Mouse (Mus musculus) embryo, embryonic 11 days (tissue): ENCODE data around the gene Adgrl3.

Source experiments
- DNase-seq: peaks from one replicate; pipeline ENCODE4 v3.0.0-alpha.2; 2015

Adgrl3 gene

DNA sequence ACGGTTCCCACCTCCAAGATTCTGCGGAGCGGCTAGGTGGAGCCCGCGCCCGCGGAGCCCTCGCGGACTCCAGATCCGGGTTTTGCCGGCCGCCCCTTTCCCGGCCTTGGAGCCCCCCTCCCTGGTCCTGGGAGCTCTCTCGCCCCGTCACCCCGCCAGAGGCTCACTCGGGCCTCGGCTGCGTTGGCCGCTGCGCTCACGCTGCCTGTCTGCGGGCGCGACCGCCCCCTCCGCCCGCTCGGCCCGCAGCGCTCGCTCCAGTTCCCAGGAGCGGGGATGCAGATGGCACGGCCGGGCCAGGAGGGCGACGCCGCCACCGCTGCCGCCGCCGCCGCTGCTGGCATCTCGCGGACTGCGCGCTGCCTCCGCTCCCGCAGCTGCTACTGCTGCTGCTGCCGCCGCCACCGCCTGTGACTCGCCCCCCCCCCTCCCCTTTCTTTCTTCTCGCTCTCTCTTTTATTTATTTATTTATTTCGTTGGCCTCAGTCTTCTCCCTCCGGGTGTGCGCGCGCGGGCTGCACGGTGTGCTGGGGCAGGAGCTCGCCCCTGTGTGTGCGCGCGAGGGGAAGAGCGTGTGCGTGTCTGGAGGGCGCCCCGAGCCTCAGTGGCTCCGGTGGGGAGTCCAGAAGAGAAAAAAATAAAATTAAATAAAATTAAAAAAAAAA is at the start of gene Adgrl3:
Gene Adgrl3 (plus strand): TSS at position 549 of the 665 bp plus-strand sequence.
- peak; percentile 95 for DNase-seq

GRCm38 (mm10) chr5:81019166-81019565 is 772 bp upstream of the Adgrl3 start:
- no peak for DNase-seq

- DNase-seq, result peak; percentile 76
These were observed 505 bp downstream of the Adgrl3 start for GRCm38 (mm10) chr5:81020281-81021005.

GRCm38 (mm10) chr5:81021006-81021320 is 1.0 kb downstream of the Adgrl3 start:
- no peak for DNase-seq

- DNase-seq, result peak; percentile 57
These were observed 1.5 kb downstream of the Adgrl3 start for GRCm38 (mm10) chr5:81021331-81021863.

DNA sequence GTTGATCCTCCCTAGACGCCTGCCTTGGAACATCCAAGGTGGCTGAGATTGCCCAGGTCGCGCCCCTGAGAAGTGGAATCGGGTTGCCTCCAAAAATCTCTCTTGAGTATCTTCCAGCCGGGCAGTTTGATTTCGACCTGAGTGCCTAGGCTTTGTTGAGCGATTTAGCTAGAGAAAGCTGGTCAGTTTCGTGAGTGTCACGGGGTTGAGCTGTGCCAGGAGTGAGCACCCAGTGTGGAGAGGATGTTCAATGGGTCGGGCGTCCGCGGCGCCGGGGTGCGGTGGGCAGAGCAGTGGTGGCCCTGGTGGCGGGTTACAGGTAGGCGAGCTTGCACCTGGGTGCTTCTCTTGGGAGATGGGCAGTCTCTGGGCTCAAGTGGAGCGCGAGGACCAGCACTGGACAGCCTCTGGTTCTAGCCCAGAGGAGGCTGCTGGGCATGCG is 1.9 kb downstream of the Adgrl3 start:
- DNase-seq, result no peak

GRCm38 (mm10) chr5:81022306-81023071 is 2.6 kb downstream of the Adgrl3 start:
- peak; percentile 49 for DNase-seq

- DNase-seq, result peak; percentile 46
These were observed 4.2 kb downstream of the Adgrl3 start for GRCm38 (mm10) chr5:81023923-81024715.

DNA sequence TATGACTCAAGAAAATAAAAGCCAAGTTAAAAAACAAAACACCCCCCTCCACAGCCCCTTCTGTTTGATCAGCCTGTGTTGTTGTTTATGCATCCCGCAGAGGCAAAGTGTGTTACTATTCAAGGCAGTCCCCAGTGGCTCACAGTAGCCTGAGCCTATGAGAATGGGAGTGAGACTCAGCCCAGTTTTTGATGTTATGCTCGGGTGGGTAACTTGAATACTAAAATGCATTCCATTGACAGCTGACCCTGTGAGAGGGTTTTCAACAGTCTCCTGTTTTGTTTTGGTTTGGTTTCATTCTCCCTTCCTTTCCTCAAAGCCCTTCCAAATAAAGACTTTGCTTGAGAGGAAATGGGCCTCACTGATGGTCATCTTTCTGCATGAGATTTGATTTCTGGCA is 8.9 kb downstream of the Adgrl3 start:
- peak; percentile 53 for DNase-seq

DNA sequence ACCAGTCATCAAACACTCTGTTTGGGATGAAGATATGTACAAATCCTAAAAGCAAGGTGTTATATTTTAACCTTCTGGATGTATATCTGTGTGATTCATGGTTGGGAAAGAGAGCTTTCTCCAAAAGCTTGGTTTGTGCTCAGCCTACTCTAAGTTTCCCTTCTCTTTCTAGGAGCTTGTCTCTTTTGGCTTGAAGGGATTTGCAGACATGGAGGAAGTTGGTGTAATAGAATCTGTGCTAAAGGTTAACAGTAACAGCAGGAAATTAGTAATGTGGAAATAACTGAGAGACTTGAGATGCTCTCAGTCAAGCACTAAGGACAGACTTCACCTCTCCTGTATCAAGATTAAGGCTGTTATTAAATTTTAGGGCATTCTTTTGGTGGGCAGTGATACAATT is 17.2 kb downstream of the Adgrl3 start:
- DNase-seq, result no peak

GRCm38 (mm10) chr5:81043875-81044274 is 23.9 kb downstream of the Adgrl3 start:
- DNase-seq, result no peak

DNA sequence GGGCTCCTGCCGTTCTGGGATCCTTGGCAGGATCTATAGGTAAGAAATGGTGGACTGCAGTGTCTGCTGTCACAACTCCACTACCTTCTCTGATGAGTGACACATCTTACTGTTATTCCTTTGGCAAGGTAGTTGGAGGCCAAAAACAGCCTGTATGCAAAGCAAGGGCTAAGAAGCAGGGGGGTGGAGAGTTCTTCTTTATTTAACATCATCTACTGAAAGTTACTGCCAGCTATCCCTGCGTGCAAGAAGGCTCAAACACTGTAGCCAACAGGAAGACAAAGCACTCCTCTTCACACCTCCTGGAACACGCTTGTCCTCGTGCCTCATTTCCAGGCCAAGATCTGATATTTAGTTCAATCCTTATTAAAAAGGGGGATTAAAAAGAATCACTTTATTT is 26.2 kb downstream of the Adgrl3 start:
- no peak for DNase-seq

DNA sequence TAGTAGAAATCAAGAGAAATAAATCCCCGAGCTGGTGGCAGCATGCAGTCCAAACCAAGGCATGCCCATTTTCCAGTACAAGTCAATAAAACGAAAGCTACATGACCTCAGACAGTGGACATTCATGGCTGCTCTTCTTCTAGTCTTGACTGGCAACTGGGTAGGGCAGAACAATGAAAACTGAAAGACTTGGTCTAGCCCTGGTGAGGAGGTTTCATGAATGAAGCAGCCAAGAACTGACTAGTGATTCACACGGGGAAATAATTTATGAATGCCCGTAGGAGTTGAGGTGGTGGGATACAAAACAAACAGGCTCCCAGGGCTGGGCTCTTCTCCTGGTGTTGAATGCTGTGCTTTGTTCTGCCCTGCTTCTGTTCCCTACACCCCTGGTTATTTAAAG is 34.7 kb downstream of the Adgrl3 start:
- no peak for DNase-seq

GRCm38 (mm10) chr5:81055253-81055652 is 35.3 kb downstream of the Adgrl3 start:
- DNase-seq, result no peak

GRCm38 (mm10) chr5:81058122-81058521 is 38.2 kb downstream of the Adgrl3 start:
- no peak for DNase-seq

DNA sequence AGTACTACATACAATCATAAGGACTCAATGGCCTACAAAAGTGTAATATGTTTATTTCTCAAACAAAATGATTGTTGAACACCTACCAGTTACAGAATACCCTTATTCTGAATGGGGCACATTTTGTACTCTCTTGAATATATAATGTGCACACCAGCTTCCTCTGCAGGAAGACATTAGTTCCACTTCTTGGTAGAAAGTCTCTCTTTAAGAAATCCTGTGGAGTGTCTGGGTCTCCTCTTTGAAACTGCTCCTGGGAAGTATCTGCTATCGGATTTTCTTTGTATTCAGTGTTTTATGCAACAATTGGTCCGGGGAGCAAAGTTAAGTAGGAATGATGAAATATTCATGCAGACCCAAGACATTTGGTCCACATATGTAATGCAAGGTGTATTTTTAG is 41.0 kb downstream of the Adgrl3 start:
- DNase-seq, result no peak

DNA sequence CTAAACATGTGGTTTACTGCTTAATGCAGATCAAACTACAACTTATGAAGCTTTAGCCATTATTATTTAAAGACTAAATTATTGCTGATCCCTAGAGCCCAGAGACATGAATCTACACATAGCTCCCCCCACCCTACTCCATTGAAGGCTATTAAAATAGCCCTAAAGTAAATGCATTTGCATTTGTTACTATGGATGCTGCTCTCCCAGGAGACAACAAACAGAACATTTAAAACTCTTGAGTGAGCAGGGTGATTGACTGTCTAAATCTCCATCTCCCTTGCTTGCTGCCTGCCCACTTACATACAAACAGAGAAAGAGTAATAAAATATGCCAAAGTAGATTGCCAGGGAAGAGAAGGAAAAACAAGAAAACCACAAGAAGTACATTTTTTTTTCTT is 41.4 kb downstream of the Adgrl3 start:
- DNase-seq, result no peak

DNA sequence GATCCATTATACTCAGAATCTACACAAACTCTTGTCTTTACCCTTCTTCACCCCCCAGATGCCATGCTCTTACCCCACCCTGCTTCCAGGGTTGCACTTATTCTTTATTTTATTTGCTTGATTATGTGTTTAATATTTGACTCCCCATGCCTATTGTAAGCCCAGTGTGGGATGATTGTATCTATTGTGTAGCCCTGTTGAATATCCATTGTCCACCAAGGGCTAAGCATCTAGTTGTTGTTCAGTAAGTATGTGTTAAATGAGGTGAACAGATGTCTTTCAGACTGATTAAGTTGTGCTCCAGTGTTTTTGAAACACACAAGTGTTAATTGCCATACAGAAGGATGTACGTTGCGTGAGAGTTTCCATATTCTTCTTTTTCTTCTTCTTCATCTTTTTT is 44.1 kb downstream of the Adgrl3 start:
- DNase-seq, result no peak

DNA sequence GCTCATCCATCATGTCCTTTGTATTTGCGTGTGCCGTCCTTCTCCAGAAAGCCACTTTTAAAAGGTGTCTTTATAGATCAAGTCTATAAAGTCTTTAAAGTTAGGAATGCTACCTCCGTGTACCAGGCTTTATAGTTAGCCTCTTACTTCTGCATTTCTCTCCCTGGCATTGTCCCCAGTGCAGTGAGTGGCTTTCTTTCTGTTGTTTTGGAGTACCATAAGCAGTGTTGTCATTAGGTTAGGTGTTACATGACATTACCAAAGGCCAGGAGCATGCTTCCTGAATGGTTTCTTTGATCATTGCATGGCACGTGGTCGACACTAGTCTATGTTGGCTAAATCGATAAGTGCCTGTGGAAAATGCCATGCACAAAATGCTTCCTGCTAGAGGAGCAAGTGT is 48.2 kb downstream of the Adgrl3 start:
- no peak for DNase-seq

DNA sequence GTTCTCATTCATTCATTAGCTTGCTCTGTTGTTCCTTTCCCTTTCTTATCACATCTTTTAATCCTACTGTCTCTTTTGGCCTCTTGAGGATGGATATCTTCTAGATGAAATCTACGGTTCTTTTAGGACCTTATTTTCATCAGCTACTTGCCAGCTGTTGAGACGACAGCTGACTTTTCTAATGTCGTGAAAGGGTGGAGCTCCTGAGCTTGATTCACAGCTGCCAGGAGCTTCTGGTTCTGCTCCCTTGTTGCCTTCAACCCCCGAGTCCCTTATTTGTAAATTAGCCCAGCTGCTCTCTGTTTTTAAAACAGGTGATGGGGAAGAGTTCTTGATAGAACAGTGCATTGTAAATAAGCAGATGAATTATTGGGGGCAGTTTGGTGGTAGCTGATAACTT is 48.9 kb downstream of the Adgrl3 start:
- no peak for DNase-seq

- no peak for DNase-seq
These were observed 53.0 kb downstream of the Adgrl3 start for GRCm38 (mm10) chr5:81072888-81073287.

DNA sequence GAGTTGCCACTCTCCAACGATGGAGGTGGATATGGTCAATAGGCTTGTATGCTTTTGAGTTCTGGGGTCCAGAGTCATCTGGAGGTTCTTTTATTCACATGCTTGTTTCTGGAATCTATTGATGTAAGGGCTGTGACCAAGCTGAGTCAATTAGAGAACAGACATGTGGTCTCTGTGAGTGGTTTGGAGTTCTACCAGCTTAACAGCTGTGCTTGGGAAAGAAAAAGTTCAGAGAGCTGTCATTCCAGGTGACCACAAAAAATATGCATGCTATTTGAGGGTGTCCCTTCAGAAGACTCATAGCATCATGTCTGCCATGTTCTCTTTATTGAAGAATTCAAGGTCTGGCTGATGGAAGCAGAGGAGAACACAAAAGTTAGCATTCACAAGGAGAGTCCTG is 53.9 kb downstream of the Adgrl3 start:
- DNase-seq, result no peak

GRCm38 (mm10) chr5:81076377-81076776 is 56.4 kb downstream of the Adgrl3 start:
- DNase-seq, result no peak
